Mouse (Mus musculus) ovary, postnatal 14 days (tissue): ENCODE results near the gene Cldn20.
A peak's percentile ranks its signal among the peaks of the same experiment; 100 is the strongest.

Experiments used
- DNase-seq: peaks from one replicate; pipeline ENCODE4 v3.0.0; 2022; ENCODE audit warnings: low spot score

Gene Cldn20

GRCm38 (mm10) chr17:3532254-3532653 is at the start of gene Cldn20:
TSS of gene Cldn20 (plus strand) at chr17:3532554.
- DNase-seq: no peak

DNA sequence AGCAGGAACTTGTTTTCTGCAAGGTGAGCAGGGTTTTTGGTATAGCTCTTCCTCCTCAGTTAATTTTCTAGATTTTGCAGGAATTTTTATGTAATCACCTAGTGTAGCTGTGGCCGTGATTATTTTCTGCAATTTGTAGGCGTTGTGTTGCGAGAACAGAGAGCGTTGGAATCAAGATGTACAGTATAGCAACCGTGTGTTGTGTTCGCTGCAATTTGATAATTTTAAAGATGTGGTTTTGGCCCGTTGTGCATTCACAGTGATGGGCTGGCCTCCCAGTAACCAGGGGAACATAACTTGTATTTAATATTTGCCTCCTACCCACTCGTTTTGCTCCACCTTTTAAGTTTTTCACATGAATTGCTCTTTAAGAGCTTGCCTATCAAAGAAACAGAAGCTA is 49.3 kb upstream of the Cldn20 start:
- no peak for DNase-seq

DNA sequence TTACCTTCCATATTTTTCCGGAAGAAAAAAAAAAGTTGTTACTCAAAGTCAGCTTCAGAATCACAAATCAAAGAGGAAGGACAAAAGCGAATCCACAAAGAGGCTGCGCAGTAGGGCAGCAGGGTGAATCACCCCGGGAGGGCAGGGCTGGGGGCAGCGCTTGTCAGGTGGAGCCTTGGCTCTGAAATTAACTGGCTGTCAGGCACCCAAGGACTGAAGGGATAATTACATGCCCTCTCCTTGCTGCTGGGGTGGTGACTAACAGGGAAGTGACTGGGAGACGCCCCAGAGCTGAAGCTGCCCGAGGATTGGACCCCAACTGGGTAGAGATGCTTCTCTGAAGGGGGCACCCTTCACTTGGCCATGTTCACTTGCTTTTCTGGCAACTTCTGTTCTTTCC is 46.5 kb upstream of the Cldn20 start:
- no peak for DNase-seq

GRCm38 (mm10) chr17:3487211-3487610 is 45.1 kb upstream of the Cldn20 start:
- no peak for DNase-seq

GRCm38 (mm10) chr17:3487721-3488601 is 44.4 kb upstream of the Cldn20 start:
- DNase-seq: no peak

DNA sequence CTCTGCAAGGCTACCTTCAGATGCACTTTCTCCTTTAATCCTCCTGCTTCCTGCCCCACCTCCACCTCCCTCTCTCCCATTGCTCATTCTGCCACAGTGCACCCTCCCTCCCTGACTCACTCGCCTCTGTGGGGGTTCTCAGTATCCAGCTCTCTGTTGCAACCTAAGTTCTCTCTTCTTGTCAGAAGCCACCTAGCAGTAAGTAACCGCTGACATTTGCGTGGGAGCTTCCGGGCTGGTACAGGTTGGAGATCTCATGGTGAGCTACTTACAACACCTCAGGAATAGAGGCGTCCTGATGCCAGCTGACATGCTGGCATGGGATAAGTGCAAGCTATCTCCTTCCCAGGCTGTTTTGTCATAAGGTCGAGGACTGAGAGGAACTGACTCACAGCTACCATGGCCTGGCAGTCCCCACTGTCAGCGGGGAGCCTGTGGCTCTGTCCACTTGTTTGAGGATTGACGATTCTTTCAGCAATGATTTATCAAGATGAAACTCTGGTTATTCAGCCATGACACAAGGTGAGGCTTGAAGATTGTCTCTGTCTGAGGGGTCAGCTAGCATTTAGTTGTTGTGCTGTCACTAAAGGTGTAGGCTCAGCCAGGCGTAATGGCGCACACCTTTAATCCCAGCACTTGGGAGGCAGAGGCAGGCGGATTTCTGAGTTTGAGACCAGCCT is 42.0 kb upstream of the Cldn20 start:
- no peak for DNase-seq

DNA sequence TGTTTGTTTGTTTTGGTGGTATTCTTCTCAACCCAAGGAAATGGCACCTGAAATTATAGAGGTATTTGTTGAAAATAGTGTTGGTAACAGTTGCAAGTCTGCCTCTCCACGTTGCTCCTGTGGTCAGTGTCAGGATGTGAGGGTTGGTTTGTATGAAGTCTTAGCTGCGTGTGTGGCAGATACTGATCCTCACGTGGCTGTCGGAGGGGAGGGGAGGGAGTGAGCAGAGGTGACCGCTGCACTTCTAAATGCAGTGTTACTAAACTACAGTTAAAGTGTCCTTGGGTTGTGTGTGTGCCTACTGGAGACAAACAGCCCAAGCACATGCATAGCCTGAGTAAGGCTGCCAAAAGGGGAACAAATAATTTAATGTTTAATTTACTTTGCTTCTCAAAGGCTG is 41.3 kb upstream of the Cldn20 start:
- DNase-seq: no peak

DNA sequence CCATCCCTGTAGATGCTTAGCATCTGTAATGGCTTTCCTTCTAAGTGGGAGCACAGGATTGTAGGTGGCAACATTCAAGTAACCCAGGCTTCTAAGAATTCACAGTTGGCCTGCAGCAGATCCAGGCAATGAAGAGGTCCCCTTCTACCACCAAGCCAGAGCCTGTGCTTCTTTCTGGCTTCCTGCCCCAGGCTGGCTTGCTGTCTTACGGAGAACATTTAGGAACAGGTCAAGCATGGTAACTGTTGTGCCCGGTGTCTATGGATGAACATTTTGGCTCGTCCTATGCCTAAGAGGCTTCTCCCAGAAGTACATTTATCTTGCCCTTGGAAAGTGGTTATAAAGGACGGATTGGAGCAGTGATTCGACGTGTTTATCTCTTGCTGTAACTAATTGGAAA is 40.7 kb upstream of the Cldn20 start:
- no peak for DNase-seq

GRCm38 (mm10) chr17:3495576-3495975 is 36.8 kb upstream of the Cldn20 start:
- DNase-seq: no peak

DNA sequence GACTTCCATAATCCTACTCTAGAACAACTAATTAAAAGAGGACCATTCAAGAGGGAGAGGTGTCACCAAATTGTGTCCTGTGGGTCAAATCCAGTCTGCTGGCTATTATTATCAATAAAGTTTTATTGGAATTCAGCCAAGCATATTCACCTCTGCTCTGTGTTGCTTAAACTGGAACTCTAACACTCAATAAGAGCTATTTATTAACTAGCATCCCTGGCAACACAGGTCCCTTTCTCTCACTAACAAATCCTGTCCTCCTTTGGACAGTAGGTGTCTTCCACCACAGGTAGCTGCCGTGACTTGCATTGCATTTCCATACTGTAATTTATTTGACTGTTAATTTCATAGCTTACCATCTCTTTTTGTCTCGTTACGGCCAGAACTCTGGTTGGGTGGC is 36.3 kb upstream of the Cldn20 start:
- no peak for DNase-seq

- DNase-seq: peak; percentile 27
Observed at GRCm38 (mm10) chr17:3498086-3498485, 34.3 kb upstream of the Cldn20 start.

- no peak for DNase-seq
Observed at GRCm38 (mm10) chr17:3498580-3498979, 33.8 kb upstream of the Cldn20 start.

- DNase-seq: no peak
Observed at GRCm38 (mm10) chr17:3499468-3499867, 32.9 kb upstream of the Cldn20 start.

GRCm38 (mm10) chr17:3500076-3500475 is 32.3 kb upstream of the Cldn20 start:
- no peak for DNase-seq

- DNase-seq: no peak
Observed at GRCm38 (mm10) chr17:3500936-3501335, 31.4 kb upstream of the Cldn20 start.

DNA sequence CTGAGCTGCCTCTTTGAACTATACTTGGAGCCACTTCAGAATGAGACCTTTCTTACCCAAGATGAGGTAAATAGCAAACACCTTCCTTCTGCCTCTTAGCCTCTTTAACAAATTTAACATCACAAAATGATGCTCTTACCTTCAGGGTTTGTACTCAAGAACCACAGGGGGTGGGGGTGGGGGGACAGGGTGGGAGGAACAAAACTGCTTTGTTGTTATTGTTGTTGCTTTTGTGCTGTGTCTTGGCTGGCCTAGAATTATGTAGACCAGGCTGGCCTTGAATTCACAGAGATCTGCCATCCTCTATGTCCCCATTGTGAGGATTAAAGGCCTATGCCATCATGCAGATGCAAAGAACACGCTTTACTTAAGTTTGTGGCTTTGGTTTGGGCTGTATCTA is 26.6 kb upstream of the Cldn20 start:
- DNase-seq: no peak

- no peak for DNase-seq
Observed at GRCm38 (mm10) chr17:3506508-3506907, 25.8 kb upstream of the Cldn20 start.

DNA sequence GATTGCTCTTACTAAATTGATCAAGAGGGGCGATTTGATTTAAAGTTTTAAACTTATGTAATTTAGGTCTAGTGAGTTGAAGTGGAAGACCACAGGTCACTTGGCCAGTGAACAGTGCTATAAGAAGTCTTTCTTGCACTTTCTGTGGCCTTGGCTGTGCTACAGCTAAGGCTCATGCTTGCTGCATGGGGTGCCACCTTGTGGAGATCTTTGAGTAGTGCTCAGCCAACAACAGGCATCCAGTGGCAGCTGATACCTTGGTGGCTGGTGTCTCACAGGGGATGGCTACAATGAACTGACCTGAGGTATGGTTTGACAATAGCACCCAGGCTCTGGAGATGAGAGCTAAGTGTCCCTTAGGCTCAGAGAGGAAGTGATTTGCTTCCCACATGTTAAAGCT is 22.5 kb upstream of the Cldn20 start:
- DNase-seq: peak; percentile 44

- no peak for DNase-seq
Observed at GRCm38 (mm10) chr17:3514316-3514715, 18.0 kb upstream of the Cldn20 start.

GRCm38 (mm10) chr17:3515851-3516250 is 16.5 kb upstream of the Cldn20 start:
- DNase-seq: no peak

GRCm38 (mm10) chr17:3516406-3516805 is 15.9 kb upstream of the Cldn20 start:
- DNase-seq: no peak

DNA sequence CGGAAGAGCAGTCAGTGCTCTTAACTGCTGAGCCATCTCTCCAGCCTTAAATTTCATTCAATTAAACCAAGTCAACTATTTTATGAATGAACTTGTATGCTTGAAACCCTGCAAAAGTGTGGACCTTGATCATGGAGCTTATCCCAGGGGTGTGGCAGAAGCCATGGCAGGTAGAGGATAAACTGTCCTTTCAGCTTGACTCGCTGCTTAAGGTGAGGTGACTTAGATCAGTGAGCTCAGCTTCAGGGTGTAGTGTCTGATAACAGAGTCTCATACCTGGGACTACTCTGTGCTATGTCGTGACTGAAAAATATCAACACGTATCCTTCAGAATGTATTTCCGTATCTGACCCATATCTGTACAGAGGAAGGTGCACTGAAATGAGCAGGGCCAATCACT is 12.0 kb upstream of the Cldn20 start:
- no peak for DNase-seq

- DNase-seq: no peak
Observed at GRCm38 (mm10) chr17:3527841-3528471, 4.4 kb upstream of the Cldn20 start.
